Mouse (Mus musculus): ENCODE measurements around the gene Zw10. TPM values are rescaled to one million over a fixed set of nuclear protein-coding genes. Genes with fewer than 3 reads are reported as not detected.

Zw10 gene
- polyA plus RNA-seq, 1 experiment from 2014 or later = 28.0 TPM

GRCm38 (mm10) chr9:49118271-49118825 is 62.9 kb downstream of the Zw10 start:
- Histone ChIP-seq H3K9ac (replicated peaks; ENCODE audit: low read length) (no peak overlapping the region), H3K27ac (replicated peaks; ENCODE audit: low read depth, low read length) (no peak overlapping the region), H3K4me3 (replicated peaks; ENCODE audit: low read depth, low read length) (no peak overlapping the region), H3K4me1 (ENCODE audit: control insufficient read depth, insufficient read depth, low read length) (no peaks in the 10 kb centered on the region), H3K9me3 (ENCODE audit: control insufficient read depth, low read length) (no peaks in the 10 kb centered on the region), H3K27me3 (ENCODE audit: control insufficient read depth, insufficient read depth, low read length) (no peaks in the 10 kb centered on the region), H3K4me2 (ENCODE audit: low read length) (no peak overlapping the region), H3K36me3 (ENCODE audit: control insufficient read depth, insufficient read depth, low read length) (no peaks in the 10 kb centered on the region)
- ATAC-seq (ENCODE audit: low FRiP score, low TSS enrichment) (no peak), DNase-seq (peak; percentile 67)
- WGBS = 31% methylated on average over 3 of the region's 3 CpGs

GRCm38 (mm10) chr9:49119759-49120158 is 64.3 kb downstream of the Zw10 start:
- no peaks in the 10 kb centered on the region for H3K36me3 ChIP-seq (ENCODE audit: control insufficient read depth, insufficient read depth, low read length)
- no peaks in the 10 kb centered on the region for H3K4me1 ChIP-seq (ENCODE audit: control insufficient read depth, insufficient read depth, low read length)
- WGBS = 82% methylated on average over 4 of the region's 4 CpGs
- no peak for ATAC-seq (ENCODE audit: low FRiP score, low TSS enrichment)
- H3K9ac ChIP-seq (replicated peaks; ENCODE audit: low read length) = no peak overlapping the region
- H3K4me2 ChIP-seq (ENCODE audit: low read length) = no peak overlapping the region
- no peak overlapping the region for H3K27ac ChIP-seq (replicated peaks; ENCODE audit: low read depth, low read length)
- no peaks in the 10 kb centered on the region for H3K9me3 ChIP-seq (ENCODE audit: control insufficient read depth, low read length)
- DNase-seq = no peak
- no peaks in the 10 kb centered on the region for H3K27me3 ChIP-seq (ENCODE audit: control insufficient read depth, insufficient read depth, low read length)
- H3K4me3 ChIP-seq (replicated peaks; ENCODE audit: low read depth, low read length) = no peak overlapping the region

GRCm38 (mm10) chr9:49125706-49126105 is 70.3 kb downstream of the Zw10 start:
- Histone ChIP-seq H3K27ac (replicated peaks; ENCODE audit: low read depth, low read length) (no peak overlapping the region), H3K9me3 (ENCODE audit: control insufficient read depth, low read length) (no peaks in the 10 kb centered on the region), H3K4me3 (replicated peaks; ENCODE audit: low read depth, low read length) (no peak overlapping the region), H3K36me3 (ENCODE audit: control insufficient read depth, insufficient read depth, low read length) (no peaks in the 10 kb centered on the region), H3K4me1 (ENCODE audit: control insufficient read depth, insufficient read depth, low read length) (peaks cover 2% of the 10 kb centered on the region; the same call in 1 of the 2 replicates), H3K27me3 (ENCODE audit: control insufficient read depth, insufficient read depth, low read length) (no peaks in the 10 kb centered on the region), H3K4me2 (ENCODE audit: low read length) (no peak overlapping the region), H3K9ac (replicated peaks; ENCODE audit: low read length) (no peak overlapping the region)
- DNase-seq (no peak), ATAC-seq (ENCODE audit: low FRiP score, low TSS enrichment) (no peak)
- WGBS = 62% methylated on average over 7 of the region's 7 CpGs

Other genes with a start within 250 kb of the Zw10 start
- gene Zbtb16, start 219.4 kb upstream of the Zw10 start, polyA plus RNA-seq (2014; fragmentation: Nextera tagmentation; extraction: Ambion mirVana) = 6.0 and 7.0 TPM in 2 replicates
- 0.63 and 1.0 TPM in 2 replicates for gene Htr3a, start 144.5 kb upstream of the Zw10 start, polyA plus RNA-seq (2014; fragmentation: Nextera tagmentation; extraction: Ambion mirVana)
- gene Htr3b, start 90.6 kb upstream of the Zw10 start, polyA plus RNA-seq (2014; fragmentation: Nextera tagmentation; extraction: Ambion mirVana) = 0.15 TPM in 1 of 2 replicates, not detected in the other
- gene Usp28, start 70.2 kb upstream of the Zw10 start, polyA plus RNA-seq (2014; fragmentation: Nextera tagmentation; extraction: Ambion mirVana) = 24.3 and 33.4 TPM in 2 replicates
- 0.70 and 1.7 TPM in 2 replicates for gene Tmprss5, start 25.6 kb downstream of the Zw10 start, polyA plus RNA-seq (2014; fragmentation: Nextera tagmentation; extraction: Ambion mirVana)
- gene Gm4894, start 194.9 kb downstream of the Zw10 start, polyA plus RNA-seq (2014; fragmentation: Nextera tagmentation; extraction: Ambion mirVana) = not detected in 2 replicates